Mouse (Mus musculus): ENCODE measurements around the gene D2hgdh.

DNA sequence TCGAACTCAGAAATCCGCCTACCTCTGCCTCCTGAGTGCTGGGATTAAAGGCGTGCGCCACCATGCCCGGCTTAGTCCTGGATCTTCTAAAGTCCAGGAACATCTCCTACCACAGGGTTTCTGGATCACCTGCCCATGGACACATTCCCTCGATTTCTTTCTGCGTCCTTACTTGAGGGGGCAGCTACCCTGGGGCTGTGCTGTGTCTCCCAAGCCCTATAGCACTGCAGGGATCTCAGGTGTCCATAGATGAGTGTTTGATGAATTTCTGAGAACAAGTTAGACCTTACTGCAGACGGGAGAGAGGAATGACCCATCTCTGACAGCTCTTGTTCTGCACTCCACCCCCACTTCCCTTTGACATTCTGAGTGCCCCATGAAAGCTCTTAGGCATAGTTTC, 12.6 kb downstream of the D2hgdh start:
- TF ChIP-seq POLR2A (IDR thresholded peaks at IDR 0.05; ENCODE audit: control insufficient read depth in 1 of 2, insufficient read depth in 1 of 2, low read depth in 1 of 2, low read length in 2 of 2, poor library complexity in 1 of 2): no peak
- no peak for TF ChIP-seq MAX (IDR thresholded peaks at IDR 0.05; ENCODE audit: low read length)
- no peak for TF ChIP-seq USF1 (IDR thresholded peaks at IDR 0.05; ENCODE audit: low read depth, low read length)
- no peak for TF ChIP-seq BHLHE40 (IDR thresholded peaks at IDR 0.05; ENCODE audit: borderline replicate concordance, low read depth, low read length)
- no peak for TF ChIP-seq SMC3 (IDR thresholded peaks at IDR 0.05; ENCODE audit: low read depth, low read length)
- TF ChIP-seq CTCF (IDR thresholded peaks at IDR 0.05 in 2 of 3, conservative IDR thresholded peaks at IDR 0.05 in 1 of 3; ENCODE audit: control insufficient read depth in 1 of 3, insufficient read depth in 1 of 3, low read depth in 2 of 3, low read length in 3 of 3, poor library complexity in 1 of 3, severe bottlenecking in 1 of 3): no peak
- TF ChIP-seq E2F4 (IDR thresholded peaks at IDR 0.05; ENCODE audit: borderline replicate concordance, low read depth, low read length): no peak
- TF ChIP-seq ETS1 (IDR thresholded peaks at IDR 0.05; ENCODE audit: low read depth, low read length): no peak

All from MEL (cell line).